Mouse (Mus musculus): ENCODE results near the gene Usp50. TPM values are rescaled to one million over a fixed set of nuclear protein-coding genes. Genes with fewer than 3 reads are reported as not detected.

The Usp50 gene
- polyA plus RNA-seq, 1 experiment from 2014 or later, result 2.2 TPM

GRCm38 (mm10) chr2:126735339-126736073 lies 47.8 kb downstream of the Usp50 start:
- WGBS, result 71% methylated on average over 6 of the region's 6 CpGs
- H3K36me3 ChIP-seq, result peaks cover 88% of the 10 kb centered on the region

GRCm38 (mm10) chr2:126730502-126730901 lies 52.8 kb downstream of the Usp50 start:
- H3K9me3 ChIP-seq, result no peaks in the 10 kb centered on the region
- no peak overlapping the region for H3K27ac ChIP-seq (replicated peaks)
- H3K27me3 ChIP-seq (replicated peaks), result no peaks in the 10 kb centered on the region
- no peak overlapping the region for H3K4me3 ChIP-seq
- H3K4me1 ChIP-seq, result peaks cover 4% of the 10 kb centered on the region
- H3K9ac ChIP-seq, result no peak overlapping the region
- no peak overlapping the region for H3K4me2 ChIP-seq
- WGBS, result 89% methylated on average over 2 of the region's 2 CpGs
- ATAC-seq (ENCODE audit: extremely low read depth, insufficient number of reproducible peaks, low FRiP score, low TSS enrichment), result no peak
- H3K36me3 ChIP-seq, result peaks cover 73% of the 10 kb centered on the region

More at GRCm38 (mm10) chr2:126735339-126736073, 47.8 kb downstream of the Usp50 start:
- Histone ChIP-seq H3K4me2 (no peak overlapping the region), H3K27ac (replicated peaks) (no peak overlapping the region), H3K9ac (no peak overlapping the region), H3K4me1 (no peaks in the 10 kb centered on the region), H3K9me3 (no peaks in the 10 kb centered on the region), H3K4me3 (no peak overlapping the region), H3K27me3 (replicated peaks) (no peaks in the 10 kb centered on the region)
- no peak for ATAC-seq (ENCODE audit: extremely low read depth, insufficient number of reproducible peaks, low FRiP score, low TSS enrichment)

- no peak overlapping the region for H3K27ac ChIP-seq (replicated peaks)
- no peak for ATAC-seq (ENCODE audit: extremely low read depth, insufficient number of reproducible peaks, low FRiP score, low TSS enrichment)
- H3K4me3 ChIP-seq, result no peak overlapping the region
- H3K9ac ChIP-seq, result no peak overlapping the region
- no peaks in the 10 kb centered on the region for H3K9me3 ChIP-seq
- 94% methylated on average over 4 of the region's 4 CpGs for WGBS
- no peak overlapping the region for H3K4me2 ChIP-seq
- H3K27me3 ChIP-seq (replicated peaks), result no peaks in the 10 kb centered on the region
- peaks cover 65% of the 10 kb centered on the region for H3K36me3 ChIP-seq
- peaks cover 4% of the 10 kb centered on the region for H3K4me1 ChIP-seq
Observed at GRCm38 (mm10) chr2:126729207-126729606, 54.1 kb downstream of the Usp50 start.

DNA sequence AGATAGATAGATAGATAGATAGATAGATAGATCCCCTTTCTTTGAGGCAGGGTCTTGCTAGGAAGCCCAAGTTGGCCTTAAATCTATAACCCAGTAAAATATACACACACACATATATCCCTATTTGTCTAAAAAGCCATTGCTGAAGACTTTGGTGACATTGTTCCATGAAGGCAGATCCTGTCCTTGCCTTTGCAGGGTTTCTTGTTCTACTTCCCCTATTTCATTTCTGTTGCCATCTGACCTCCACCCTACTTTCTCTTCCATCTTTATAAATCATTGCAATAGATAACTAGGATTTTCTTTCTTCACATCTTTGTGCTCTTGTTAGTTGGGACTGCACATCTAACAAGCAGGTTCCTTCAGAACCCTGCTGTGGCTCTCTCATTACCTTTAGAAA lies 70.3 kb downstream of the Usp50 start:
- Histone ChIP-seq H3K27me3 (replicated peaks) (no peaks in the 10 kb centered on the region), H3K9me3 (no peaks in the 10 kb centered on the region), H3K36me3 (peaks cover 26% of the 10 kb centered on the region), H3K27ac (replicated peaks) (no peak overlapping the region), H3K4me2 (no peak overlapping the region), H3K4me1 (peaks cover 8% of the 10 kb centered on the region), H3K9ac (no peak overlapping the region), H3K4me3 (no peak overlapping the region)
- ATAC-seq (ENCODE audit: extremely low read depth, insufficient number of reproducible peaks, low FRiP score, low TSS enrichment), result no peak

GRCm38 (mm10) chr2:126712526-126712925 lies 70.7 kb downstream of the Usp50 start:
- WGBS, result 93% methylated on average over 5 of the region's 5 CpGs
- Histone ChIP-seq H3K27ac (replicated peaks) (no peak overlapping the region), H3K4me1 (peaks cover 11% of the 10 kb centered on the region), H3K4me2 (no peak overlapping the region), H3K9ac (no peak overlapping the region), H3K4me3 (no peak overlapping the region), H3K36me3 (peaks cover 23% of the 10 kb centered on the region), H3K9me3 (no peaks in the 10 kb centered on the region), H3K27me3 (replicated peaks) (no peaks in the 10 kb centered on the region)
- ATAC-seq (ENCODE audit: extremely low read depth, insufficient number of reproducible peaks, low FRiP score, low TSS enrichment), result no peak

GRCm38 (mm10) chr2:126708361-126708760 lies 74.9 kb downstream of the Usp50 start:
- H3K9me3 ChIP-seq, result no peaks in the 10 kb centered on the region
- ATAC-seq (ENCODE audit: extremely low read depth, insufficient number of reproducible peaks, low FRiP score, low TSS enrichment), result no peak
- H3K4me2 ChIP-seq, result peak overlapping the region; percentile 83
- H3K27me3 ChIP-seq (replicated peaks), result peaks cover 12% of the 10 kb centered on the region
- peaks cover 11% of the 10 kb centered on the region for H3K4me1 ChIP-seq
- peak overlapping the region; percentile 84 for H3K4me3 ChIP-seq
- peak overlapping the region; percentile 90 for H3K9ac ChIP-seq
- WGBS, result 72% methylated on average over 4 of the region's 4 CpGs
- H3K36me3 ChIP-seq, result peaks cover 11% of the 10 kb centered on the region
- H3K27ac ChIP-seq (replicated peaks), result no peak overlapping the region

DNA sequence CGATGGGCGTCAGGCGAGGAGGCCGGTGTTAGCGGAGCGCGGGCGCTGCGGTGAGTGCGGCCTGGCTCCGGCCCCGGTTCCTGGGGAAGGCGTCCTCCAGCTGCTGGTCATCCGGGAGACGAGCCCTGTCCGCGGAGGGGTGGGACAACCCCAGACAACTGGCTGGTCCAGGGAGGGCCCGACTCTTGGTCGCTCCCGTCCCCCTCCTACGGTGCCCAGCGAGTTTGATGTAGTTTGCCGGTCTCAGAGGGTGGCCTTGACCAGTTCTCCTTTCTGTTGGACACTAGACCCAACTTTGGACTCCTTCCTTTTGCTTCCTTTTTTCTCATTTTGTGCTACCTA lies 75.9 kb downstream of the Usp50 start:
- H3K4me3 ChIP-seq, result peak overlapping the region; percentile 84
- under 1% methylated on average over 23 of the region's 23 CpGs for WGBS
- peak overlapping the region; percentile 83 for H3K27ac ChIP-seq (replicated peaks)
- peak overlapping the region; percentile 90 for H3K9ac ChIP-seq
- ATAC-seq (ENCODE audit: extremely low read depth, insufficient number of reproducible peaks, low FRiP score, low TSS enrichment), result peak; percentile 69; the same call in 1 of the 2 replicates
- no peaks in the 10 kb centered on the region for H3K9me3 ChIP-seq
- peaks cover 12% of the 10 kb centered on the region for H3K27me3 ChIP-seq (replicated peaks)
- H3K4me1 ChIP-seq, result peaks cover 11% of the 10 kb centered on the region
- H3K4me2 ChIP-seq, result peak overlapping the region; percentile 83
- peaks cover 6% of the 10 kb centered on the region for H3K36me3 ChIP-seq

GRCm38 (mm10) chr2:126706759-126707437 lies 76.4 kb downstream of the Usp50 start, which contains the start of gene Usp8:
Gene Usp8, plus strand, starts transcription at chr2:126707328.
- 3% methylated on average over 47 of the region's 47 CpGs for WGBS
- Histone ChIP-seq H3K9ac (peak within 1 kb of the TSS; percentile 90), H3K4me1 (peaks cover 11% of the 10 kb centered on the region), H3K4me2 (peak within 1 kb of the TSS; percentile 83), H3K9me3 (no peaks in the 10 kb centered on the region), H3K27me3 (replicated peaks) (peaks cover 12% of the 10 kb centered on the region), H3K36me3 (peaks cover 6% of the 10 kb centered on the region), H3K27ac (replicated peaks) (peak within 1 kb of the TSS; percentile 83), H3K4me3 (peak within 1 kb of the TSS; percentile 84)
- peak; percentile 99 for ATAC-seq (ENCODE audit: extremely low read depth, insufficient number of reproducible peaks, low FRiP score, low TSS enrichment)

DNA sequence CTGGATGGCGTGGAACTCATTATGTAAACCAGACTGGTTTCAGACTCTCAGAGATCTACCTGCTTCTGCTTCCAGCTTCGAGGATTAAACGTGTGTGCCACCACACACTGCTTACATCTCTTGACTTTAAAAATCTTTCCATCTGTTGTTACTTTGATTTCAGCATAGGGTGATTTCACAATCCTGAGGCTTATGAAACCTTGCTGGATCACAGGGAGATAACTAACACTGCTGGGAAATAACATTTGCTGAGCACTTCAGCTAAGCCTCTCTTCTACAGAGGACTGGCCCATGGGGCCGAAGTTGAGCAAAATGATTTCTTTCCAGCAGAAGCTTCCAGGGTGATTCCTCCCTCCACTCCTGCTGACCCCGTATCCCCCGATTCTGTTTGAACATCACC lies 88.0 kb downstream of the Usp50 start:
- Histone ChIP-seq H3K4me2 (no peak overlapping the region), H3K36me3 (no peaks in the 10 kb centered on the region), H3K27ac (replicated peaks) (no peak overlapping the region), H3K27me3 (replicated peaks) (peaks cover 2% of the 10 kb centered on the region; the same call in 1 of the 2 replicates), H3K9me3 (no peaks in the 10 kb centered on the region), H3K4me3 (no peak overlapping the region), H3K4me1 (no peaks in the 10 kb centered on the region), H3K9ac (no peak overlapping the region)
- 70% methylated on average over 6 of the region's 6 CpGs for WGBS
- no peak for ATAC-seq (ENCODE audit: extremely low read depth, insufficient number of reproducible peaks, low FRiP score, low TSS enrichment)

- H3K36me3 ChIP-seq, result peaks cover 6% of the 10 kb centered on the region; the same call in 1 of the 2 replicates
- H3K9ac ChIP-seq, result no peak overlapping the region
- no peaks in the 10 kb centered on the region for H3K9me3 ChIP-seq
- H3K4me1 ChIP-seq, result no peaks in the 10 kb centered on the region
- H3K27ac ChIP-seq (replicated peaks), result no peak overlapping the region
- H3K4me2 ChIP-seq, result no peak overlapping the region
- no peak for ATAC-seq (ENCODE audit: extremely low read depth, insufficient number of reproducible peaks, low FRiP score, low TSS enrichment)
- 84% methylated on average over 3 of the region's 3 CpGs for WGBS
- H3K27me3 ChIP-seq (replicated peaks), result no peaks in the 10 kb centered on the region; the same call in 1 of the 2 replicates
- no peak overlapping the region for H3K4me3 ChIP-seq
Observed at GRCm38 (mm10) chr2:126691290-126691689, 92.0 kb downstream of the Usp50 start.

- 65% methylated on average over 1 of the region's 1 CpGs for WGBS
- no peak for ATAC-seq (ENCODE audit: extremely low read depth, insufficient number of reproducible peaks, low FRiP score, low TSS enrichment)
- Histone ChIP-seq H3K36me3 (peaks cover 47% of the 10 kb centered on the region), H3K4me1 (peaks cover 16% of the 10 kb centered on the region), H3K4me2 (peak overlapping the region; percentile 16; the same call in 1 of the 2 replicates), H3K9me3 (0 out of 2 replicates have a peak, but pooled peaks cover 3% of the 10 kb centered on the region), H3K27ac (replicated peaks) (peak overlapping the region; percentile 71), H3K9ac (no peak overlapping the region), H3K27me3 (replicated peaks) (no peaks in the 10 kb centered on the region), H3K4me3 (no peak overlapping the region)
Observed at GRCm38 (mm10) chr2:126682937-126683336, 100.3 kb downstream of the Usp50 start.

Data from heart, embryonic 13.5 days (tissue).